Mouse (Mus musculus) ovary, postnatal 36 days (tissue): ENCODE measurements at regions not wholly inside any gene's neighbourhood (a gene's known extent, or its start where the extent isn't known, plus 50 kb on each side); places are given as distances from the start of the nearest gene placed in this dataset.

Source experiments
- DNase-seq: peaks from one replicate; pipeline ENCODE4 v3.0.0; 2022; ENCODE audit warnings: low spot score, mixed read lengths

DNA sequence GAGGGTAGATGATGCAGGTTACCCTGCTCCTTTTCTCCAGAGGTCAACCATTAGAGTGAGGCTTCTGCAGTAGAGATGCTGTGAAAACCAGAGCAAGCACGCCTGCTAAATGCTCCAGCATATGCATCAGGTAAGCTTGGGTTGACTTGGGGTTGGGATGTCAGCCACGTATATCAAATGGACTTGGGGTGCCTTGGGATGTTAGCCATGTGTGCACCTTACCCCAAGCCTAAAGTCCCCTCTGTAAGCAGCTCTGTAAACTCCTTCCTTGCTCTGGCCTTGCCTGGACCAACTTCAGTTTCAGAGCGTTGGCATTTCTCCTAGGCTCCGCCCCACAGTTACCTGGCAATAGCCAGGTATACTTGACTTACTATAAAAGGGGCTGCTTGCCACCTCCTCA lies 155.3 kb upstream of the Tmtc1 start:
- DNase-seq, result no peak

DNA sequence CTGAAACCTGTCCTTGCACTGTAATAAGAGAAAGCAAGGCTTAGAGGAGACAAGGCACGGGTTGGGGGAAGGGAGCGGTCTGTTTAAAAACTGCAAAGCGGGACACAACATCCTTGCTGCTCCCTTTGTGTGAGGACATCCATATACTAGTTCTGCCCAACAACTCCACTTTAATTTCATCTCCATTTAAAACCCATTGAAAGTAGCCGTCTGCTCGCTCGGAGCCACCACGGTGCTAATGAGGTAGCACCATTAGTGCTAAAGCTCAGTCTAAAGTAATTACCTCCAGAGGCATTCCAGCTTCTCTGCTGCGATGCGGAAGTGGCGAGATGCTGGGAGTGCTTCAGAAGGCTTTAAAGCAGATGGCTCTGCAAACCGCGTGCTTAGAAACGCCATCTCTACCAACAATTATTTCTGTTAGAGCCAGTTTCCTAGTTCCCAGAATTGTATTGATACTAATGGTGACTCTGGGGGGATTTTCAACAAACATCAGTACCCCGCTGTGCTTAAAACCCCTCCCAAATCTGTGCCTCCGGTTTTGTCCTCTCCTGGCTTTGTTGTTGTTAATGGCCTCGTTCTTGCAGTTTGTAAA lies 154.7 kb upstream of the Tmtc1 start:
- peak; percentile 5 for DNase-seq

DNA sequence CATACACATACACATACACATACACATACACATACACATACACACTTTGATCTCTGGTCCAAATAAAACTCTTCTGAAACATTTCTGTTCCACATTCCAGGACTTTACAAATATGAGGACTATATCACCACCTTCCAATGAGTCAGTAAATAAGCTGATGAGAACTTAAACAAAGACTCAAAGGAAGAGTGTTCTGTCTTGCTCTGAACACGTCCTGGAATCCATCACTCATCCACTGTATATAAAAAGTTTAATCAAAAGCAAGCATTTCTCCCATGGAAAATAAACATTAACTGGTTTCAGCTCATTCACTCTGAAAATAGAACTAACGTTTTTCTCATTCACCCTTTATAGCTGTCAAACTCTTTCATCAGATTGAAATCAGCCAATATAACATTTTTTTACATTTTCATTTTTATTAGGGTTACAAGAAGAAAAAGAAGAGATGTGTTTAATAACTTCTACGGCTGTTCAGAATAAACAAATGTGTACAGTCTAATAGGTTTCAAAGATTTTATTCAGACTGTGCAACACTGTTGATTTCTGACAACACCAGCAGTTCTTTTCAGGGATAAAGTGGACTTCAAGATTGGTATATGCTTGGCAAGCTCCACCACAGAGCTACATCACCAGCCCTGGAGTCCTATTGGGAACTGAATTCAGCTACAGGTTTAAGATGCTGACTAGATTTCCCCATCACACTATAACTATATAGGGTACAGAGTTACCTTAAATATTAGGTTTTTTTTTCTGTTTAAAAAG lies 151.0 kb upstream of the Tmtc1 start:
- DNase-seq, result no peak

DNA sequence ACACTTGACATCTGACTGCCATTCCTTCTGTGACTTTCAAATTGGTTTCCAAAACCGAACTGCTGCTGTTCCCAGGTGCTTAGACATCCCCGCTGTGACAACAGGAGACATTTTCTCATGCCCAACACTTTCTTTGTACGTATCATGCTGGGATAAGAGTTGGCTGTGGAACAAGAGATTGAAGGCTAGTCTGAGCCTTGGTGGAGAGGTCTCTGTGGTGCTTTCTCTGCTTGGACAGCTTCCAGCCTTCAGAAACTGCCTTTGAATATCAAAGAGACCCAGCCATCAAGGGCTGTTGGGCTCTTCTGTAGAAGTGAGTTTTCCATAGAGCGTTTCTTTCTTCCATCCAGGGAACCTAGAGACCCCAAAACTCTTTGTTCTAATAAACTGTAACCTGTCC lies 144.8 kb upstream of the Tmtc1 start:
- DNase-seq, result no peak

DNA sequence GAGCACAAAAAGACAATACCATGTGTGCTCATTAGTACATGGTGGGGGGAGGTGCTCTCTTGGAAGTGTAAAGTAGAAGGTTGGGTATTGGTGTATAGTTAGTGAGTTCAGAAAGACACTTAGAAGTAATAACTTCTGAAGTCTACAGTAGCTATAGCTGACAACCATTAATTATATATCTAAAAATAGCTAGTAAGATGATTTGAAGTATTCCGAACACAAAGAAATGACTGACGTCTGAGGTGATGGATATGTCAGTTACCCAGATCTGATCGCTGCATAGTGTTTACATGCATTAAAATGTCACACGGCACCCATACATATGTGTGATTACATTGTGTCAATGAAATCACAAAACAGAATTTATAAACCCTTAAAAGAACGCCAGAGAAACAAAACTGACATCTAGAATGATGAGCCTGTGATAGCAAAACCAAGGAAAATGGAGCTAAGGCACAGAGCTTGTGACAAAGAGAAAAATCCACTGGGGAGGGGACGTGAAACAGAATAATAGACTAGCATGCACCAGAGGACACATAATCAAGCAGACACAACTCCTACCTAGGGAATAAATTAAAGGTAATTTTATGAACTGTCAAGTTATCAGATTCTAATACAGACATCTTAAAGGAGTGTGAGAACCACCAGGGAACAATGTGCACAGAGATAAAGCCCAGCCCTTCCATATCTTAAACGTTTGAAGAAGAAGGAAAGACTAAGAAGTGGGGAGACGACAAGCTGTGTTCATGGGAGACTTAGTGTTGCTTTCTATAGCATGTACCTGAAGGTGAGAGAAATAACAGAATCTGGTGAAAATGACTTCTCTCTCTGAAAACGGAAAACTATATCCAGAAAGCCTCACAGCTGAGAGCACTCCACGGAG lies 142.5 kb upstream of the Tmtc1 start:
- no peak for DNase-seq

DNA sequence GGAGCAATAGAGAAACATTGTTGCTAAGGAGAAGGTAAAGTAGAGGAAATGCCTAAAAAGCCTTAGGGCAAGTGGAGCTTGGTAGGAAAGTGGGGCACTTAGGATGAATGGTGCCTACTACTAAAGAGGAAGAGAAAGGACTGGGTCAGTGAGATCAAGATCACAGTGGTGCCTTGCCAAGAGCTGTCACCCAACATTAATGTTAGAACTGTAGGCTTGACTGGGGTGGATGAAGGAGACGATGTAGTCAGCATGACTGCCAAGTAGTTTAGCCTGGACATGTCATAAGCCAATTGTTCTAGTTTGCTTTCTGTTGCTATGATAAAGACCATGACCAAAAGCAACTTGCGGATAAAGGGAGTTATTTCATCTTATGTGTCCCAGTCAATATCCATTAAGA lies 139.9 kb upstream of the Tmtc1 start:
- no peak for DNase-seq

DNA sequence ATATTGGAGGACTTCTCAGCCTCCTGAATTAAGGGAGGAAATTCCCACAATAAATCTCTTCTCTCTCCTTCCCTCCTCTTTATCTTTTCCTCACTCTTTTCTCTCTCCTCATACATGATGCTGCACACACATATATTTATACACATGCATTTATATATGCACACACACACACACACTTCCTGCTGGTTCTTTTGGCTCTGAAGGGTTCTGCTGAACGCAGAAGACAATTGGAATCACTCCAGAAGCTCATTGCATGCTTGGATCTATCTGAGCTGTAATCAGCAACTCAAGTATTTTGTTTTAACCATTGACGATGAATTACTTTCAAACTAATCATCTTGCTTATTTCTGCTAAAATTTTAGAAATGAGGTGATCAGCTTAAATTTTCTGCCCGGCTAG lies 134.1 kb upstream of the Tmtc1 start:
- no peak for DNase-seq

DNA sequence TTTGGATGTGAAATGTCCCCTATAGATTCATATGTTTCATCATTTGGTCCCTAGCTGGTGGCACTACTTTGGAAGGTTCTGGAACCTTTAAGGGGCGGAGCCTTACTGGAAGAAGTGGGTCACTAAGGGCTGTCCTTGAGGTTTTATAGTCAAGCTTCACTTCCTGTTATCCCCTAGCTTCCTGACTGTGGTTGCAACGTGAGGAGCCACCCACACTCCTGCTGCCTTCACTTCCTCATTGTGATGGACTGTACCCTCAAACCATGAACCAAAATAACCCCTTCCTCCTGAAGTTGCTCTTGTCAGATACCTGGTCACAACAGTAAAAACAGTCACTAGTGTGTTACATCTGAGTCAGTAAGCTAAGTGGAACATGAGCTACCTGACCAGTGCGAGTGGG lies 133.5 kb upstream of the Tmtc1 start:
- no peak for DNase-seq

DNA sequence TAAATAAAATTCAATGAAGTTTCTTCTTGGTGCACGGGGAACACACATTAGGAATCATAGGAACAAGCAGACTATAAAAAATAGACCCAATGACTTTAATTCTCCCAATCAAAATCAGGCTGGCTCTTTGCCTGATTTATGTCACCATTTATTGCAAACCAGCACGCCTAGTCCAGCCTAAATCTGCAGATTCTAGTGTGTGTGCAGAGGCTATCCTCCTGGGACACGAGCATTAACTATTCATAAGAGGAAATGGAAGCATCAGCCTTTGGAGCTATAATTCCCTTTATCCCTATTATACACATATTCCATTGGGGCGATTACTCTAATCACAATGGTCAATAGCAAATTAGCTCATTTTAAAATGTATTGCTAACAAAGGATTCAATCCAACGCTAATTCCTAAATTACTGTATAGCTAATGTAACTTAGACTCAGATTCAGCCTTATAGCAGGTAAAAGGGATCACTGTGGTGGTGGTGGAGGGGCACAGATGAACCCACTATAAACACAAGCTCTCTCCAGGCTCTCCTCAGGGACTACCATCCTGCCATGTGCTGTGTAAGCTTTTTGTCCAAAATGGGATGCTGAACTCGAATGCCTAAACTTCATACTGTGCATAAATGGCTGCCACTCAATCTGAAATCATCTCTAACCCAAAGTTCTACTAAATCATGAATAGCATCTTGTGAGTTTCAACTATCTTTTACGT lies 130.7 kb upstream of the Tmtc1 start:
- DNase-seq, result no peak

DNA sequence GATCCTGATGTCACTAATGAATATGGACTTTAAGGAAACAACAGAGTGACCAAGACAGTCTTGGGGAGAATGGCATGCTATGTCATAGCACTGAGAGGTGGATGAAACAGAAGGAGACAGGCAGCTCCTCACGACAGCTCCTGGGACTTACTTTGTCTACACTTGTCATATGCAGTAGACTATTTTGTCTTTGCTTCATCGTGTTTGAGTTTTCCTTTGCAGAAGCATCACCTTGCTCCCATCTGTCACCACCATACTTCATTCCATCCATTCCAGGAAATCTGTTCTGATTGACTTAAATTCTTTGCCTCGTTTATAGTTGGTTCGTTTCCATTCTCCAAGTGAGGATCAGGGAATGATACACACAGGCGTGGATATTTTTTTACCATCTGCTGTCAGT lies 128.0 kb upstream of the Tmtc1 start:
- DNase-seq, result no peak

DNA sequence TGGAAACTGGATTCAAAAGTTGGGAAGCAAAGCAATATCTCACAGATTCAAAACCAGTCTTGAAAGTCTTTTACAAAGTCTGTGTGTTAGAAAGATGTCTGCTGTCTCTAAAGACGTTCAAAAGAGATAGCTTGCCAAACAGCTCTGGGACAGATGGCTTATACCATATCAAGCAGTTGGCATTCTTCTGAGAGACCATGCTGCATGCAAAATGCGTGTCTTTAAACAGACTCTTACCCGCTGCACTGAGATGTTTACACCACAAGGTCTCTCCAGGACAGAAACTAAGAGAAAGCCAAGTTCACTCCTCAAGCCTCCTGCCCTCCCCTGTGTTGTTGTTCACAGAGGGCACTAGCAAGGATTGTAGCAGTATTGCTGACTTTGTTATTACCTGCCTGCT lies 127.5 kb upstream of the Tmtc1 start:
- no peak for DNase-seq

DNA sequence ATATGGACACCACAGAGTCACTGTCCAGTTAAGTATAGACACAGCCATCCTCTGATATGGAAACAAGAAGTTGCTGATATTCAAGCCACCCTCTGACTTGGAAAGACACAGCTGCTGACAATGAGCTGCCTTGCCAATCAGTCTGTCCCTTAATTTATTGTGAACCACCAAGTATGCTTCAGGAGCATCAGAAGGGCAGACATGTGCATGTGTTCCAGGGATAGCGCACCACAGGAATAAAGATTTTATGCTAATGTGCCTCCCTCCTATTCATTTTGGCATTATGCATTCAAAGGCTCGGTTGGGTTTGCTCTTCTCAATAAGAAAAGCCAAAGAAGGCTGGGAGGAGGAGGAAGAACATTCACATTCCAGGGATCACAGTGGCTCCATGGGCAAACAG lies 120.0 kb upstream of the Tmtc1 start:
- no peak for DNase-seq

DNA sequence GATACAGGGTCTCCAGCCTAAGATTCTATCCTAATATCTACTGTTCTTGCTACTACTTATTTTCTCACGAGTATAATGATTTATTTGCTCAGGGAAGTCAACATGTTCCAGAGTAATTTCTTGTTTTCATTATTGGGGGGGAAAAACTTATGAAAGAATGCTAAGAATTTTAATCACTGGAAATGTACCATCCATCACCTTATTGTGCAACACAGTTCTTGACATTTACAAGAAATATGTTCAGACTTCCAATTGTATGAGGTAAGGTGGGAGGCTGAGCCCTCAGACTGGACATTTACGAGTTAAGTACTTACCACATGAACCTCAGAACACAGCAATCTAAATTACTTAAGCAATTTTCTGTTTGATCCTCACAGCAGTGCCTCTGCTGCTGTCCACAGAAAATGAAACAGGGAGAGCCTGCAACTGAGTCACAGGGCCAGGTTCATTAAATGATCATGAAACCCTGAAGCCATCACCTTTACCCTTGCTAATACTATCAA lies 118.1 kb upstream of the Tmtc1 start:
- DNase-seq, result no peak

DNA sequence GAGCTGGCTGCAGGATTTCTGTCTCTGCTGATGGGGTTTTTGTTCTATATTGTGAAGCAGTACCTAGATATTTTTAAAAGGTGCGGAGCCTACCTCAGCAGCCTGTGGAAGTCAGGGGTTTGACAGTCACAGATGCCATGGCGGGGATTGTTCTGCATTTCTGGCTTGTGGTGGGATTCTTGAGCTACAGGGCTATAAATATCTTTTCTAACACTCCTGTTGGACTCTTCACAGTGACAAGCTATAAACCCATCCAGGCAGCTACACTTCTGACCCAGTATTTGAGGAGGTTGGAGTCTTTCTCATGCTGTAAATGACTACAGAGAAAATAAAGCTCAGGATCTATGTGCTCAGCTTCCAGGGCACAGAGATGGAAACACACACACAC lies 112.3 kb upstream of the Tmtc1 start:
- no peak for DNase-seq

DNA sequence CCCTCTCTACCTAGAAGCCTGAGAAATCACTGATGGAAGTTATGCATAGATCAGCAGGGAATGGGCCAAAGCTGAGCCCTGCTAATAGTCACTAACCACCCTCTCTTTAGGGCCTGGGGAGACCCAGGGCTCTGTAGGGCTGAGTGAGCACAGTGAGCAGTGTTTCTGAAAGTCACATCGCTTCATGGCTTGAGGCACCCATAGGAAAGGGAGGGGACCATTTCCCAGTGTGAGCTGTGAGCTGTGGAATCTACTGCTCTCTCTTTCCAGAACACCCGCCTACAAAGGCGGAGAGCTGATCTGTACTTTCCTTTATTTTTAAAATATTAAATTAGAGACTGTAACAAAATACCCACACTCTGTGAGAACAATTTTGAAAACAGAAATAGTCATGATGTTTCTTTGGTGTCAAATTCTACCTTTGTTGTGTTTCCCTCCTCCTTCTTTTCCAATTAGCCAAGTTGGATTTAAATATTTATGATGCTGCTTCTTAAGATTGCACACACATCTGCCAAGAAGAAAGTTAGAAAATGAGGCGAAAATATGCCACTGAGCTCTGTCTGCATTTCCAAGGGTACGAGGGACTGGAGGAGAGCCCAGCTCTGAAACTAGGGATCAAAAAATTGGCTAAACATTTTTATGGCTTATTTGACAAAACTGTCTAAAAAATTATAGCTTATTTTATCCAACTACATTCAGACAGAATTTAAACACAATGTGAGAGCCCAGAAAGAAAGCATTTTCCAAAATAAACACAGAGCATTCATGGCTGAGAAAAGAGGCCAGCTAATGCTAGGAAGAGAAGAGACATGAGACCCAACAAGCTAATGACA lies 111.7 kb upstream of the Tmtc1 start:
- no peak for DNase-seq

DNA sequence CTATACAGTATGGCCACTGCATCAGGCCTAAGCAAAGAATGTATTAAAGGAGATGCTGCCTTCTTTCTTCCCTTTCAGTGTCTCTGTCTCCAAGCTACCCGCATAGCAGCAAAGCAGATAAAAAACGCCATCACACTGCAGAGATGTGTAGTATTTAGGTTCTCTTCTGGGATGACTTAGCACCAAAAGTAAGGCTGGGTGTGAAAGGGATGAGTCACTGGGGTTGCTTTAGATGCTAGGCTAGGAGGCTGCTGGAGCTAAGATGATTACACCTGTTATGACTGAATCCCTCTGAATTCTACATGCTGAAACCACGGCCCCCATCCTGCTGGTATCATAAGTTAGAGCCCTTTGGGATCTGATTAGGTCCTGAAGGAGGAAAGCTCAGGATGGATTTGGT lies 110.3 kb upstream of the Tmtc1 start:
- DNase-seq, result no peak

DNA sequence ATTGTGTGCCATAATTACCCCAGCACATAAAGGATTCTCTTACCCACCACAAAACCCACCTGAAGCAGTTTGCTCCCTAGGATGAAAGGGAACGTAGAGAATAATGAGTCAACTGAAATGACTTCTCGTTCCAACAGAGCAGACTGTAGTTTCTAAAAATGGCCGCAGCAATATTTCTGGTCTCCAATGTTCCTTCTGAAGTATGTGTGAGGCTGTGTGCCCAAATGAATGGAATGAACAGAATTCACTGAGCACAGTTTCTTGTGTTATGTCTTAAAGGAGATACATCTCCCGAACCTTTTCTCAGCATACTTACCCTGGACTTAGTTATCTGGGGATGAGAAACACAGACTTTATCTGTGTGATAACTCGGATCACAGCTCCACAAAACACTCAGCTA lies 109.4 kb upstream of the Tmtc1 start:
- DNase-seq, result no peak

DNA sequence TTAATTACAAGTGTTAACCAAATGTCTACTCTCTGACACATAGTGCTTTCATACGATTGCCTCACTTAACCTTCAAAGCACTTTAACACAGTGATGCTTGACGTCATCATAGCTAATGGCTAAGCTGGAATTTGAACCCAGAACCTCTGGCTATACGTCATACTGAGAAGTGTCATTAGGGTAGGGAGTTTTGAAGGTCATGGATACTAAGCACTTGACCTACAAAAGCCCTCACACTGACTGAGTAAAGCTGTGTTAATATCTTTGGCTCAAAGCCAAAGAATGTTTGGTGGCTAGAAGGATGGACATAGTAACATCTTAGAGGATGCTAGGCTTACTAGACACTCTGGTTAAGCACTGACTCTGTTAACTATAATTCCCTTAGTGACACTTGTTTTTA lies 106.9 kb upstream of the Tmtc1 start:
- no peak for DNase-seq

DNA sequence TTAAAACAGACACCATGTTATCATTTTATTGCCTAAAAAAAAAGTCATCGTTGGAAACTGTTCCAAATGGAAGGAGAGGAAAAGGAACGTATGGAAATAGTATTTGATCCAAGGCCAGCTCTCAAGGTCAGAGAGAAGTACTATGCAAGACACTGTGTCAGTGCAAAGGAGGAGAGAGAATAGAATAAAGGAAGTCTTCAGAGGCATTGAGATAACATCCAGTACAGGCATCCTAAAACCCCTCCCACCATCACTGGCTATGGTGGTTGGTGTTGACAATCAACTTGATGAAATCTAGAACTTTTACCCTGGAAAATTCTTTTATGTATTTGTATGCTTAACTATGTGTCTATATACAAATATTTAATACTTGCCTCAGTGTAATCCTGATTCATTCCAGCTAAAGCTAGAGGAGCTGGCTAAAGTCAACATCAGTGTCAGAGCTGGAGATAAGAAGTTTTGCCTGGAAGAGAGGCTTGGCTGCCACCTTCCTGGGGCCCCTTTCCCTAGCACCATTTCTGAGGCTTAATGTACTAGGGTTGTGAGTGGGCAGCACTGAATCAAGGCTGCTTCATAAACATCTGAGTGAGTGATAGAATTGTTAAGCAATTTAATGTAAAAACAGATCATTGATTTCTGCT lies 104.1 kb upstream of the Tmtc1 start:
- no peak for DNase-seq

DNA sequence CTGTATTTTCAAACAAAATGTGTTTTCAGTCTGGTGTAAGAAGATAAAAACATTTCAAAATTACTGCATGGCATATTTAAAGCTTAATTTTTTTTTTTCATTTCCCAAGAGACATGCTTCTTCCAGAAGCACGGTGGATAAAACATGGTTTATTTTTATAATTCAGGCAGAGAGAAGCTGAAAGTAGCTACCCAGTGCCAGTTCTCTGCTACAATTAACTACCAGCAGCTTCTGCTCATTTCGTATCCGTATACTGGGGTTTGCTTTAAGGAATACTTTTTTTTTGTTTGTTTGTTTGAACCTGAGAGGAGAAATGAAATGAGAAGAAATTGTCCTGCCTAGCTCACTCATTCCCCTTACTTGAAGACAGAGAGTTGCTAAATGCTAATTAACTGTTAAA lies 98.9 kb upstream of the Tmtc1 start:
- no peak for DNase-seq

DNA sequence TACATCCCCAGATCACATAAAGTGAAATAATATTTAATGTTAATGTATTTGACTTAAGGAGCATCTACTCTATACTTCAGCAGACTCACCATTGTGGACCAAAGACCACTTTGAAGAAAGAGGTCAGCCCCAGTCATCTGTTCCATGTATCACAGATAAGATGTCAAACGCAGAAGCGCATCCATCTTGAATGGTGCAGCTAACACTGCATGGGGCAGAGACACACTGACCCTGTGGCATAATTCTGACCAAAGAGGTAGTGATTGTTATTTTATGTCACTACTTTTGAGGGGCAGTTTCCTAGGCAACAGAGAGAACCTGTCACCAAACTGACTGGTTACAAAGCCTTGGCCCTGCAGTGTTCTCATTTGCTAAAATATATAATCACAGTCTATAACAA lies 97.8 kb upstream of the Tmtc1 start:
- DNase-seq, result no peak
